Mouse (Mus musculus): Measurements from ENCODE around the gene 1500011B03Rik.

The 1500011B03Rik gene

GRCm38 (mm10) chr5:114808385-114808784 is 14.9 kb downstream of the 1500011B03Rik start:
- DNase-seq, result no peak

GRCm38 (mm10) chr5:114807893-114808292 is 15.4 kb downstream of the 1500011B03Rik start:
- DNase-seq, result no peak

DNA sequence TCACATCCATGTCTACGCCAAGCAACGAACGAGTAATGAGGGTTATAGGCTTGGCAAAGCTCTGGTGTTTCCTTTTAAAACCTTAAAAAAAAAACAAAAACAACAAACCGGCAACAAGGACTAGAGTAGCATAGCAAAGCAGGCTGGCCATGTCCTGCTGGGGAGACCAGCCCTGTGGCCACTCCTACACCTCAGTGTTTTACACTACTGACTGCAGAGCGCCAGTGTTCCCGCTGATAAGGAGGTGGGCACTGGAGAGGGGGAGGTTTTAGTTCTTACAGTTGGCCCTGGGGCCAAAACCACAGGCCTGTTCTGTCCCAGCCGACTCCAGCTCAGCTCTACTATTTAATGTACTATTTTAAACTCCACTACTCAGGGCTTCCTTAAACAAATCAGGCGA is 15.8 kb downstream of the 1500011B03Rik start:
- DNase-seq, result no peak

DNA sequence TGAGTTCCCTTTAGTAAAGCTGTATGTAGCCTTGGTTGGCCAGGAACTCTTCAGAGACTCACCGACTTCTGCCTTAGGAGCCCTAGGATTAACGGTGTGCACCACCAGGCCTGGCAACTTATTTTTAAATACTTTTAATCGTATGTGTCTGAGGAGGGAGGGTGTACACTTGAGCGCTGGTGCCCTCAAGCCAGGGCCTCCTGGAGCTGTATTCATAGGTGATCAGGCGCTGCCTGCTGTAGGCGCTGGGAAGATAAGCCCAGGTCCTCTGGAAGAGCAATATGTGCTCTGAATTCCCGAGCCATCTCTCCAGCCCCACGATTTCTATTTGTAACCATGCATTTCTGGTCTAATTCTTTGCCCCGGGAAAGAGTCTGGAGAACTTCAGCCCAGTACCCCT is 16.2 kb downstream of the 1500011B03Rik start:
- no peak for DNase-seq

GRCm38 (mm10) chr5:114806636-114807035 is 16.6 kb downstream of the 1500011B03Rik start:
- no peak for DNase-seq

DNA sequence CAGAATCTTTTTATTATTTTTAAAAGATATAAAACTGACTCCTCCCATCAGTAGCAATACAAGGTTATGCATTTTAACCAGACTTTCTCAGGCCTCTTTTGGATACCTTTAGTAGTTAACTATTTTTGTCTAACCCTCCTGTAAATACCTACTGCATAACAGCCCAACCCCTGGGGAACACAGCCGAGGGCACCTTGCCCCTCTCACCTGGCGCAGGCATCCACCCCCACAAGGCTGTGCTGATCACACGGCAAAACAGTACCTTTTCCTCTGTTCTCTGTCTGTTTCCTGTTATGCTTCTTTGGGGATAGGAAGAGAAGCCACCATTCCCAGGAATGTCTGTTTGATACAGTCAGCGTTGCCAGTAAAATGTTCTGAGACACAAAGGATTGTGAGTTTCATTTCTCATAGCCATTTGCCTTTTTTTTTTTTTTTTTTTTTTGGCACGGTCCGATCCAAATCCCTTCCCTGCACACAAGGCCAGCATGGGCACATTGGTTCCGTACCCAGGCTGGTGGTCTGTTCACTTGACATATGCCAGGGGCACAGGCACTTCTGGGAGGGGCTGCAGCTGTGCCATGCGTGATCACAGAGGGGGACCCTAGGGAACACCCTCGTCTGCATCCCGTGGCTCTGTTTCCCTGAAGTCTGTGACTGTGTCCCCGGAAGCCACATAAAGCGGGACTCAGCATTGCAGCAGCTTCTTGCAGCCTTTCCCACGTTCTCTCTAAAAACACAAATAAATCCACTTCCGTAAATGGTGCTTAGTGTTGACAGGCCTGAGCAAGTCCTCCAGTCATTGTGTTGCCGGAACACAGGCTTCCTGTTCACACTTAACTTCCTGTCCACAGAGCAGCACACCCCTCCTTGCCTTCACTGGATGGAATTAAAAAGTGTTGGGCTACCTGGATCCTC is 17.6 kb downstream of the 1500011B03Rik start:
- DNase-seq, result peak in 1 of 2 experiments; percentile 29

DNA sequence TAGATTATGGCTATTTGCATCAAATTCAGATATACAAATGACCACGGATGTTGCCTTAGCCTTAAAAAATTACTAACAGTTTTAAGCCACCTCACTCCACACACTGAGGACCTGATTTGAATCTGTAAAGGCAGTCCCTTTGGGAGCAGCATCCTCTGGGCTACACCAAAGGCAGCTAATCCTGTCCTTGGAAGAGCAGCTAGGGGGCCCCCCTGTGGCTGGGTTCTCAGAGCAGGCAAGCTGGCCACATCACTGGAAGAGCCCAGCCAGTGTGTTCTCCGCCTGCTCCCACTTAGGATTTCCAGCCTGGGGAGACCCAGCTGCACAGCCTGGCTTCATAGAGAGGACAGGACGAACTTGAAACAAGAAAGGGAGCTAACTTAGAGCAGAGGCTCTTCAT is 18.3 kb downstream of the 1500011B03Rik start:
- DNase-seq, result peak in 1 of 2 experiments; percentile 46

GRCm38 (mm10) chr5:114804335-114804734 is 18.9 kb downstream of the 1500011B03Rik start:
- no peak for DNase-seq

DNA sequence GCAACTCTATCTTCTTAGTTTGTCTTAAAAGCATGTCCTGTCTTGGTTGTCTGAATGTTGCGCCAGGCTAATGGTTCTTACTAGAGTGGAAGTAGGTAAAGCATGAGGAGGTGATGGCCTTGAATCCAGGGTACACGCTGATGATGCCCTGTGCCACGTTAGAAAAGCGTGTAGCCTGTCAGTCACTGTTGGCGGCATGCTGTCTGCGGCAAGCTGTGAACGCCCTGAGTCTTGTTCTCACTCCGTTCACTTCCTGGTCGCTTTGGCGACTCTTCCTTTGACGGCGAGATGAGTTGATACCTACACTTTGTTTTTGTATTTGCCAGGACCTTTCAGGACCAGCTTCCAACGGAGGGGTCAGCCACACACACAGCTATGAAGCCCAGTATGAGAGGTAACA is 20.0 kb downstream of the 1500011B03Rik start:
- no peak for DNase-seq

DNA sequence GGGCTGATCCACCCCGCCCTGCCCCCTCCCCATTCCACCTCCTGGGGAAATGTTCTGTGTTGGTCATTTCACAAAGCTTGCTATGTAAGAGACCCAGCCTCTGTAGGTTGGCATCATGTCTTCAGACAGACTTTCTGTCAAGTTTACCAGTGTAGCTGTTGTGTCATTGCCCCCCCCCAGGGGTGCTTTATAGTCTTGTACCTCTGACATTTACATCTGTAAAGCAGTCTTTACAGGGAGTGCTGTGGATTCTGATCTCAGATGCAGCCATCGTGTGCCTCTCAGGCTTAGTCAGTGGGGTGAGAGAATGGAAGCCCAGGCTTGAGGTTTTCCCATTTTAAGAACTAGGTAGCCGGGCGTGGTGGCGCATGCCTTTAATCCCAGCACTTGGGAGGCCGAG is 21.4 kb downstream of the 1500011B03Rik start:
- DNase-seq, result no peak

GRCm38 (mm10) chr5:114801049-114801448 is 22.2 kb downstream of the 1500011B03Rik start:
- no peak for DNase-seq

DNA sequence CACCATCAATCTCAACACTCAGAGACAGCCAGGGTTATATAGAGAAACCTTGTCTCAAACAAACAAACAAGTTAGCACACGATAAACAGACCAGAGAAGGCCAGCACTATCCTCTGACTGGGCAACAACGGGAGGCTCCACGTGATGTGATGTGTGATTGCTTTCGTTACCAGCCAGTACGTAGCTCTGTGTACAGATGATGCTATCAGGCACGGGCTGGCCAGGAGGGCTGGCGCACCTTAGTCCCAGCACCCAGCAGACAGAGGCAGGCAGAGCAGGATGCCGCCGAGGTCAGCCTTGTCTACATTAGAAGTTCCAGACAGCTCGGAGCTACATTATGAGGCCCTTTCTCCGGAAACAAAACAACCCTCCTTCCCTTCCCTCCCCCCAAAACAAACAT is 23.4 kb downstream of the 1500011B03Rik start:
- DNase-seq, result no peak

DNA sequence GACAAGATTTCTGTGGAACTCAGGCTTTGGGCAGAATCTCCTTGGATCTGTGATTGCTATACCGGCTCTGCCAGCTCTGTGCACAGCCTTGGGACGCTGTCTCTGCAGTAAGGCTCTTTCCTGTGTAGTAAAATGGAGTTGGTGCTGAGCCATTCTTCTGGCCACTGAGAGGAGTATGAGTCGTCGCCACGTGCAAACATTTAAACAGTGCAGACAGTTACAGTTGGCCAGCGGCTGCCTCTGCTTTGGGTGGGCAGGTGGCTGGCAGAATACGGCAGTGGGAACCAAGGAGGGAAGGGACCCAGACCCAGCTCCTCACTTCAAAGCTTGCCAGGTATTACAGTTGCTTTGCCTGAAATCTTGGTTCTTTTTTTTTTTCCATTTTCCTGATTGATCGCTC is 26.0 kb downstream of the 1500011B03Rik start:
- no peak for DNase-seq

GRCm38 (mm10) chr5:114796299-114797012 is 26.8 kb downstream of the 1500011B03Rik start:
- DNase-seq, result no peak

DNA sequence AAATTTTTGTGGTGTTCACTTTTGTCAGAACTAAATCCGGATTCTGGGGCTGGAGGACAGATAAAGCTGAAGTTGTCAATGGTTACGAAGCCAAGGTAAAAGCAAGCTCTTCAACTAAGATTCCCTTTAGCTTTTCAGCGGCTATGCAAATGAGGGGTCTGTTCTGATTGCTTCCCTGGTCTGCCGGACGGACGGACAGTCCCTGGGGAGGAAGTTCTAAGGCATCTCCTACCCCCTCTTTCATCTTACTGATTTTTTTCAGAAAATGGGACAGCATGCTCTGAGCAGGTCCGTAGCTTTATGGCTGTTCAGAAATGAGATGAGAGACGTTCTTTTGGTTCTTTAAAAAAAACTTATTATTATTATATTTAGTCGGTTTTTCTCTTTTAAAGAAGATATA is 27.6 kb downstream of the 1500011B03Rik start:
- no peak for DNase-seq

GRCm38 (mm10) chr5:114795231-114795630 is 28.0 kb downstream of the 1500011B03Rik start:
- no peak for DNase-seq

GRCm38 (mm10) chr5:114794609-114795008 is 28.7 kb downstream of the 1500011B03Rik start:
- DNase-seq, result no peak

GRCm38 (mm10) chr5:114793317-114793716 is 30.0 kb downstream of the 1500011B03Rik start:
- no peak for DNase-seq

GRCm38 (mm10) chr5:114785196-114785595 is 38.1 kb downstream of the 1500011B03Rik start:
- no peak for DNase-seq

GRCm38 (mm10) chr5:114784622-114785165 is 38.6 kb downstream of the 1500011B03Rik start:
- no peak for DNase-seq

- no peak for DNase-seq
Observed at GRCm38 (mm10) chr5:114783405-114784163, 39.7 kb downstream of the 1500011B03Rik start.

GRCm38 (mm10) chr5:114782991-114783390 is 40.3 kb downstream of the 1500011B03Rik start:
- no peak for DNase-seq

DNA sequence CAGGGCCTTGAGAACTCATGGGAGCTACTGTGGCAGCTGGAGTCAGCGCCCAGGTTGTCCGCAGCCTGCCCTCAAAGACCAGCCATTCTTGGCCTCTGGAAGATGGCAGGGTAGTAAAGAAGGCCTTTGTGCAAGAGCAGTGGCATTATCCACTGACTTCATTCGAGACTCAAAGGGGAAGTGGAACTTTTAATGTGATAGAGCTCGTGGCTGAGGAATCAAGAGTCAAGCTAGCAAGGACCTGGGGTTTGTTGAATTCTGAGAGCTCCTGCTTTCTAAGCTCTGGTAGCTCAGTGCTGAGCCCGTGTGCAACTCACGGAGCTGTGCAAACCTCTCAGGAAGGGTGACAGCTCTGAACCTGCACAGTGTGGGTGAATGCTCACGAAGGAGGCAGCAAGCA is 42.4 kb downstream of the 1500011B03Rik start:
- DNase-seq, result no peak
